Mouse (Mus musculus): ENCODE measurements around the gene Ppp3r1.
"Not testable (repeated sequence)": the region's sequence is repeated elsewhere in the genome, so short reads cannot be mapped to it uniquely, and the experiment has no call there.

The Ppp3r1 gene

DNA sequence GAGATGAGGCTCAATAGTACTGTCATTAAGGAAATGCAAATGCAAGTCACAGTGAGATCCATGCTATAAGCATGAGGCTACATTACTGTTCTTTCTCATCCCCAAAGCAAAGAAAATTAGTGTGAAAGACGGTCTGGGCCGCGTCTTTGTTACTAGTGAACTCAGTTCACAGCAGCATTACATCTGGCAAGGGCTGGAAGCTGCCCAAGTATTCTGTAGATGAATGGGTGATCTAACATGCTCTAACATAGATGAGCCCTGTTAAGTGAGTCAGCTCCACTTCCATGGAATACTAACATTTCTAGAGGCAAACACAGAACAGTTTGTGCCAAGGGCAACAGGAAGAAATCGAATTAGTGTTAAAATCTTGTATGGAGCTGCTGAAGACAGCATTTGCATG, 41.9 kb downstream of the Ppp3r1 start:
- no peak for DNase-seq

DNA sequence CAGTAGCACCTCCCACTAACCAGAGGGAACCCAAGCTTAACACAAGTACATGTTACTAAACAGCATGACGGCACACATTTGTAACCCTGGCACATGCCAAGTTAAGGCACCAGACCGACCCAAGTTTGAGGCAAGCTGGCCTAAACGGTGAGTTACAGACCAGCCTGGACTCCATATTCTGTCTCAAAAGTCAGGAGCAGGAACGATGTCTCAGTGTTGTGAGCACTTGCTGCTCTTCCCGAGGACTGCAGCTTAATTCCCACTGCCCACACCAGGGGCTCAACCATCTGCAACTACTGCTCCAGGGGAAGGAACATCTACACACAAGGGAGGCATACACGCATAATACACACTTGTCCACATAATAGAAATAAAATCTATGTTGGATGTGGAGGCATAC, 43.4 kb downstream of the Ppp3r1 start:
- DNase-seq, result no peak

DNA sequence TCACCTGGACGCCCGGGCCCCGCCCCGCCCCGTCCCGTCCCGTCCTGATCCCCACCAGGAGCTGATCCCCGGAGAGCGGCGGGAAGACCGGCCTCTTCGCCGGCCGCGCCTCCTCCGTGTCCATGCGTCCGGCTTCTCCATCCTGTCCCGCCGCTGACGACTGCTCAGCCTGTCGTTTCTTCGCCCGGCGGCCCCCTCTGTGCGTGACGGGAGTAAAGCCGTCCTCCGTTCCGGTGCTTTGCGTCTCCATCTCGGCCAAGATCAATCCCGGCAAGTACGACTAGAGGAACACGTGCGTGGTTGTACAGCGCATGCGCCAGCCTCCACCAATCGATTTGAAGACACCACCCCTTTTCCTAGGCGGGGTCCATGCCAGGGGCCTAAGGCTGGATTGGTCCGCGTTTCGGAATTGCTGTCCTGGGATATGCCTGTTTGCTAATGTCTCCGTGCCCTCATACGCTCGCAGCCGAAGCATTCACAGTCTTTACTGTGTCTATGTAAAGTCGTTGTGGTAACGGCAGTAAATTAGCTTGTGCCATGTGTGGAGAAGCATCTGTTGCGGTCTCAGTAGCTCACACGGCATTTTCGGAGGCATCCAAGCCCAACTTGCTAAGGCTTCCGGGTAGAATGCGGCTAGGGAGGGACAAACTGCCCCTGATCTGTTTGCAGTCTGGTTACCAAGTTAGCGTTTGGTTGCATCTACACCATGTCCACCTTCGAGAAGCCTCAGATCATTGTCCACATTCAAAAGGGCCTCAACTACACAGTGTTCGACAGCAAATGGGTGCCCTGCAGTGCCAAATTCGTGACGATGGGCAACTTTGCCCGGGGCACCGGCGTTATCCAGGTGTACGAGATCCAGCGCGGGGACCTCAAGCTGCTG, 52.4 kb downstream of the Ppp3r1 start, which contains the start of gene Pno1:
Pno1 (minus strand) TSS at position 311 of the 883 bp plus-strand sequence.
- peak; percentile 98 for DNase-seq

DNA sequence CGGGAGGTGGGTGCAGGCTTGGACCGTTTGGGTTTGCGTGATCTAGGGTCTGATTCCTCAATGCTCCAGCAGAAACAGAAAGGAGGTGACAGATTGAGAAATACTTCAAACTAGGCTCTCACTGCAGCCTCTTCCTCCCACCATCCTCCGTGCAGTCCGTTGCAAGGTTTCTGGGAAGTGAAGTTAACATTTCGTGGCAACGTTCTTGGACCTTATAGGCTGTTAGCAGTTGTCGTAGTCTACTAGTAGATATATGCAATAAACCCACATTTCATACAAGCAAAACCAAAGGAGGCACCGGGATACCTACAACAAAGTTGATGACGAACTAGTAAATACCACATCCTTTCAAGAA, 53.1 kb downstream of the Ppp3r1 start:
- DNase-seq, result no peak

DNA sequence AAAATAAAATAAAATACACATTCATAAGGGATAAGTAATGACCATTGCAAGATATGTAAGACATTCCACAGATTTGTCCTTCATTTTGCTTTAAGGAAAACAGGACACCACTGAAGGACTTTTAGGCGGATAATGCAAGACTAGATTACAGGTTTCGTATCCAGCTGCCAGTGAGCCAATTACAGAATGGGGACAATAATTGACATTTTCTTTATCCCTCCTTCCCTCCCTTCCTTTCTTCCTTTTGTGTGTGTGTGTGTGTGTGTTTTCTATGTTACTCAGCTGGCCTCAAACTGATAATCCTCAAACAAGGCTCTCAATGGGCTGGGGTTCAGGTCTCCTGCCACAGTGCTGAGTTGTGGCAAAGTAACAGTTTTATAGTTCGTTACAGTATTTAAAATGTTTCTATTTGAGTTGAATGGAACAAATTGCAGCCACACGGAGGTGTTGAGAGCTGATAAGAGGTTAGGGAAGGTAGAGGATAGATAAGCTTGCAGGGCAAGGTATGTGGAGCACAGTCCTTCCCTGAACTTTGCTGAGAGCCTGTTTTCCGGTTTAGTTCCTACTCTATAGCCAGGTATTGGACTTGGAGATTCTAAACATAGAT, 53.9 kb downstream of the Ppp3r1 start:
- DNase-seq, result no peak

DNA sequence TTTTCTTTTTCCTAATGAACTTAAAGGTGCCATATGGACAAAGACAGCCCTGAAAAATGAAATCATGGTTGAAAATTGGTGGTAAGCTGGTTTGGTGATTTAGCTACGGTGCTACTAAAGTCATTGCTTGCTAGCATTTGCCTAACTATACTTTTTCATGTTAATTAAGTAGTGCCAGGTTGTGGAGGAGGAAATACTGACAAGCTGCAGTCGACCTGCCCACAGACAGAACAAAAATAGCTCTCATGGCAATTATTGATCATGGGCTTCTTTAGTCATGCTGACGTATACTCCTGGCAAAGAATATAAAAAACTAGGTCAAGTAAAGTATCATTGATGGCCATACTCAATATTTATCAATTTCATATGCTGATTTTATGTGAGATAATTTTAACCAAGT, 56.4 kb downstream of the Ppp3r1 start:
- DNase-seq, result no peak

DNA sequence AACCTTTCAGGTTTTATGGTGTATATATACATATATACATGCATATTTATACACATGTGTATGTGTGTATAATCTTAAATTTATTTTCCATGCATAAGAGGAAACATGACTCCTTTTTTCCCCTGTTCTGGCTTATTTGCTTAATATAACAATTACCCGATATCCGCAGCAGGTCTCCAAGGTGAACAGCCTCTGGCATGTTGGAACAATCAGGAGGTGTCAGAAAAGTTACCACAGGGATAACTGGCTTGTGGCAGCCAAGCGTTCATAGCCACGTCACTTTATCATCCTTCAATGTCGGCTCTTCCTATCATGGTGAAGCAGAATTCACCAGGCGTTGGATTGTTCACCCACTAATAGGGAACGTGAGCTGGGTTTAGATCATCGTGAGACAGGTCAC, 62.1 kb downstream of the Ppp3r1 start:
- DNase-seq, result no peak

DNA sequence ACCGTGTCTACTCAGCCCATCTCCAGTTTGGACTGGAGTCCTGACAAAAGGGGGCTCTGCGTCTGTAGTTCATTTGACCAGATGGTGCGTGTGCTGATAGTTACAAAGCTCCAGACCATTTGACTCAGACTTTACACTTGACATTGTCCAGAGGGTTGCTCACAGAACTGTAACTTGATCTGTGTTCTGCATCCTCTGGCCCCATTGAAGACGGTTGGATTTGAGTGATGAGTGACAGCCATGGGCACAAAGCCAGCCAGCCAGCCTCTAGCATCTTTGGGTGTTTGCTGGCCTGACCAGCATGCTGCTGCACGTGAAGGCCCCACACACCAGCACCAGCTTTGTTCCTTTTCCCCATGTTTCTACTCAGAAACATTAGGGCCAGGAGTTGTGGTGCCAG, 73.7 kb downstream of the Ppp3r1 start:
- DNase-seq, result no peak

DNA sequence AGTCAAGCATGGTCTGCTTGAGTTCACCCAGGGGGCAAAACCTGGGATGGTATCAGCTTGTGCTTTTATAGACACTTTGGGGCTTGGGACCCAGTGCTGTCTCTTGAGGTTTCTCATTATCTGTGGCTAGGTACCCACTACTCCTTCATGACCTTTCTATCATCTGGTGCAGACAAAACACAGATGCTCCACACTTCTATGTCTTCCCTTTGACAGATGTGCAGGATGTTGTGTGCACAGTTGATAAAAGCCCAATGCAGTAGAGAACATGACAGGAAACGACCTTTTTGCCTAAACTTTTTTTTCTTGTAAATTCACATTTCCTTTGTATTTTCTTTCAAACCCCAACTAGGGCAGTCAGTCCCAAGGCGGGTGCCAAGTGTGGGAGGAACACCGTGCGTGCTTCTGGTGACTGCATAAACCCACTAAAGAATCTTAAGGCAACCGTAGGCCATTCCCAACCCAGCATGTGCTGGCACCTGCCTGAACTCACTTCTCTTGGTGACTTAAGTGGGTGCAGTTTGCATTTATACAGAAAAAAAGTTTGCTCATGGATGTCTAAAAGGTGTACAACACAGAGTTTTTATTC, 77.5 kb downstream of the Ppp3r1 start:
- no peak for DNase-seq

DNA sequence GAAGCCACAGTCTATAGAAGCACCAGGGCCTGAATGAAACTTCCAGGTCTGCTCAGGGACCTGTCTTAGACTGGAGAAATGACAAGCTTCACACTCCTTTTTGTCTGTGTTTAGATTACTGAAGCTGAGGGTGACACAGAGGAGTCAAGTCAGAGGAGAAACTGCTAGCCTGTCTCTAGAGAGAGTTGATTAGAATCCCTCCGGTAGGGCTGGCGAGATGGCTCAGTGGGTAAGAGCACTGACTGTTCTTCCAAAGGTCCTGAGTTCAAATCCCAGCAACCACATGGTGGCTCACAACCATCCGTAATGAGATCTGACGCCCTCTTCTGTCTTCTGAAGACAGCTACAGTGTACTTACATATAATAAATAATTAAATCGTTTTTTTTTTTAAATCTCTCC, 79.5 kb downstream of the Ppp3r1 start:
- not testable (repeated sequence) for DNase-seq

DNA sequence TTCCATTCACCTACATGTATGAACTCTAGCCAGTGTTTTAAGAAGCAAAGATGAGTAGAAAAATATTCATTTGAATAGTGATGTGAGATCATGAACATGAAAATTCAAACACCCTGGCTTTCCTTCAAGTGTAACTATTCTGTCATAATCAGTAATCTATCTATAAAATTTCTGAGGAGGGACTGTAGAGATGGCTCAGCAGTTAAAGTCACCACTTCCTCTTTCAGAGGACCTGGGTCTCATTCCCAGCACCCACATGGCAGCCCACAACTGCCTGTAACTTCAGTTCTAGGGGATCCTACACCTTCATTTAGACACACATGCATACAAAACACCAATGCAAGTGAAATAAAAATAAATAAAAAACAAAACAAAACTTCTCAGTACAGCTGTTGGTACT, 89.7 kb downstream of the Ppp3r1 start:
- DNase-seq, result no peak
